Mouse (Mus musculus): ENCODE results near the gene Nup155.

The Nup155 gene

GRCm38 (mm10) chr15:8190435-8190834 lies 81.4 kb downstream of the Nup155 start:
- DNase-seq (ENCODE audit: low spot score): no peak

GRCm38 (mm10) chr15:8200317-8200716 lies 91.2 kb downstream of the Nup155 start:
- DNase-seq (ENCODE audit: low spot score): no peak

- no peak for DNase-seq (ENCODE audit: low spot score)
These were observed 99.3 kb downstream of the Nup155 start for GRCm38 (mm10) chr15:8208362-8208761.
